Mouse (Mus musculus) megakaryocyte, embryonic 14.5 days (primary cell): ENCODE measurements around the gene Glrx2. TPM values are rescaled to one million over a fixed set of nuclear protein-coding genes. Genes with fewer than 3 reads are reported as not detected.

Source experiments
- H3K27me3 ChIP-seq: replicated peaks from 2 replicates; pipeline ENCODE3; 2012; ENCODE audit warnings: inconsistent platforms
- H3K36me3 ChIP-seq: replicated peaks from 2 replicates; pipeline ENCODE3; 2012; ENCODE audit warnings: low read length, inconsistent platforms, mixed read lengths
- H3K4me1 ChIP-seq: 2 replicates; pipeline ENCODE4 v1.6.1; 2012; ENCODE audit warnings: inconsistent platforms
- H3K4me3 ChIP-seq: replicated peaks from 2 replicates; pipeline ENCODE3; 2012; ENCODE audit warnings: moderate library complexity, mild to moderate bottlenecking, inconsistent platforms
- H3K9me3 ChIP-seq: 2 replicates; pipeline ENCODE4 v1.6.1; 2012; ENCODE audit warnings: inconsistent platforms
- FLI1 ChIP-seq: IDR thresholded peaks from 2 replicates; pipeline ENCODE4 v1.6.1; 2012; ENCODE audit warnings: low read length, inconsistent platforms, mixed read lengths
- GATA1 ChIP-seq: IDR thresholded peaks from 3 replicates; pipeline ENCODE4 v1.6.1; 2012; ENCODE audit warnings: mixed read lengths, low read length, inconsistent platforms, borderline replicate concordance
- polyA plus RNA-seq: library from polyadenylated mRNA; stranded (reverse); fragments of >175 nt; gene quantifications from 2 replicates; pipeline ENCODE4 v1.2.3, GENCODE M21; 2012; ENCODE audit warnings: low replicate concordance; ENCODE audit not compliant: insufficient read depth

Glrx2 gene
- polyA plus RNA-seq, 1 experiment = 98.3 TPM

DNA sequence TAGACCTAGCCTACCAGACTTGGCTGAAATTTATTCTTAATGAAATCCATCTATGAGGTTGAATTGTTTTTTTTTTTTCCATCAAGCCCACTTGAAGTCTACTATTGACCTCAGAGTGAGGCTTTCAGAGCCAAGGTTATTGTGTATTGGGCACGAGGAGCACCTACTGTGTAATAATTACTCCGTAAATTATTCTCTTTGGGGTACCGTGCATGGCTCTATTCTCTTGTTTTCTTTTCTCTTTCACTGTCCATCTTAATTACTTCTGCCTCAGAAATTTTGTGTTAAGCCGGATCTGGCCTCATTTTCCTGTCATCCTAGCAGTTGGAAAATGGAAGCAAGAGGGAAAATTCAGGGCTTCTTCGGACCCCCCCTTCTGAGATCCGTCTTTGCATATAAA lies 26.0 kb downstream of the Glrx2 start:
- no peaks in the 10 kb centered on the region for H3K9me3 ChIP-seq
- H3K36me3 ChIP-seq = peaks cover 58% of the 10 kb centered on the region
- no peak for TF ChIP-seq FLI1
- no peak for TF ChIP-seq GATA1
- H3K4me3 ChIP-seq = no peak overlapping the region
- H3K27me3 ChIP-seq = no peaks in the 10 kb centered on the region
- H3K4me1 ChIP-seq = peaks cover 14% of the 10 kb centered on the region

GRCm38 (mm10) chr1:143745871-143746270 lies 29.7 kb downstream of the Glrx2 start:
- Histone ChIP-seq H3K9me3 (no peaks in the 10 kb centered on the region), H3K27me3 (no peaks in the 10 kb centered on the region), H3K4me3 (no peak overlapping the region), H3K36me3 (peaks cover 82% of the 10 kb centered on the region), H3K4me1 (peaks cover 14% of the 10 kb centered on the region)
- TF ChIP-seq FLI1 (no peak), GATA1 (no peak)

- H3K4me1 ChIP-seq = peaks cover 18% of the 10 kb centered on the region
Measured at GRCm38 (mm10) chr1:143762159-143762558, 46.0 kb downstream of the Glrx2 start.

DNA sequence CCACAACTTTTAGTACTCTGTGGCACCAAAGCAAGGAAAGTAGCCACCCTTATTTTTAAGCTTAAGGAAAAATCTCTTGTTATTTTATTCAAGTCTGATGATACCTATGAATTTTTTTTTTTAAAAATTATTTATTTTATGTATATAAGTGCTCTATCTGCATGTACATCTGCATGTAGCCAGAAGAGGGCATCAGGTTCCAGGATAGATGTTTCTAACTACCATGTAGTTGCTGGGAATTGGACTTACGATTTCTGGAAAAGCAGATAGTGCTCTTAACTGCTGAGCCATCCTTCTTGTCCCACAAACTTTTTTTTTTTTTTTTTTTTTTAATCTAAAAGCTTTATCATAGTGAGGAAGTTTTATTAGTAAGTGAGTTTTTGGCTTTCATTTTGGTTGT lies 48.3 kb downstream of the Glrx2 start:
- Histone ChIP-seq H3K36me3 (peaks cover 94% of the 10 kb centered on the region), H3K4me1 (peaks cover 33% of the 10 kb centered on the region), H3K9me3 (no peaks in the 10 kb centered on the region), H3K4me3 (no peak overlapping the region), H3K27me3 (no peaks in the 10 kb centered on the region)
- no peak for TF ChIP-seq GATA1
- TF ChIP-seq FLI1 = no peak

More at GRCm38 (mm10) chr1:143762159-143762558, 46.0 kb downstream of the Glrx2 start:
- Histone ChIP-seq H3K4me3 (no peak overlapping the region), H3K27me3 (no peaks in the 10 kb centered on the region), H3K36me3 (peaks cover 96% of the 10 kb centered on the region), H3K9me3 (no peaks in the 10 kb centered on the region)
- TF ChIP-seq GATA1 (no peak), FLI1 (no peak)

DNA sequence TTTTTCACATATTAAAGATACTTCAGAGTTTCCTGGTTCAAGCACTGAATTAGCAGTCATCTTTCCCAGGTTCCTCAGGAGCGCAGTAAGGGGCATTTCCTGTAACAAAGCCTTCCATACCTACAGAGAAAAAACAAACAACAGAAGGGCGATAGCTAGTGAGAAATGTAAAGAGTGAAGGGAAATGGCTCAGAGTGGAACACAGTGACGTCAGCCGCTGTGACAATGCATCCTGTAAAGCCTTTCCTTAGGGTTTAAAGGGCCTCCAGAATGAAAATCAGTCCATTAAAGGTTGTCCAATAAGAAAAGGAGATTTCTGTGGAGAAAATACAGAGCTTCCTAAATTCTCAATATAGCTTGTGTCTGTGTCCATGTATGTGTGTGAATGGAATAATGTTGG lies 49.7 kb downstream of the Glrx2 start:
- no peaks in the 10 kb centered on the region for H3K9me3 ChIP-seq
- peaks cover 94% of the 10 kb centered on the region for H3K36me3 ChIP-seq
- no peaks in the 10 kb centered on the region for H3K27me3 ChIP-seq
- H3K4me1 ChIP-seq = peaks cover 46% of the 10 kb centered on the region
- TF ChIP-seq GATA1 (no peak), FLI1 (no peak)
- no peak overlapping the region for H3K4me3 ChIP-seq

DNA sequence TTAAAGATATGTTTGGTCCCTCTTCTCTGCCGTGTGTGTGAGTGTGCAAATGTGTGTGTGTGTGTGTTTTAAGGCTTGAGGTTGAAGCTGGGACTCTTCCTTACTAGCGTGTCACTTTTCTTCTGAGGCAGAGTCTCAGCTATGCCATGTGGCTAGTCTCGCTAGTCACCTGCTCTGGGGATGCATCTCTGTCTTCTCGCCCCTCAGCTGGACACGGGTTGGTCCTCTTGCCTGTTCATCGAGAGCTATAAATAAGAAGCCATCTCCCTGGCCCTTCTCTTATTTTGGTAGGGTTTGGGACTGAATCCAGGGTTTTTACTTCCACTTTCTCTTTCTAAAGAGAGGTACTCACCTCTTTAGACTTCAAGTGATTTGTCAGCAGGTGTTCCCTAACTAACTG lies 50.1 kb downstream of the Glrx2 start:
- no peaks in the 10 kb centered on the region for H3K27me3 ChIP-seq
- no peak overlapping the region for H3K4me3 ChIP-seq
- TF ChIP-seq GATA1 (no peak), FLI1 (no peak)
- peaks cover 47% of the 10 kb centered on the region for H3K4me1 ChIP-seq
- no peaks in the 10 kb centered on the region for H3K9me3 ChIP-seq
- H3K36me3 ChIP-seq = peaks cover 92% of the 10 kb centered on the region

DNA sequence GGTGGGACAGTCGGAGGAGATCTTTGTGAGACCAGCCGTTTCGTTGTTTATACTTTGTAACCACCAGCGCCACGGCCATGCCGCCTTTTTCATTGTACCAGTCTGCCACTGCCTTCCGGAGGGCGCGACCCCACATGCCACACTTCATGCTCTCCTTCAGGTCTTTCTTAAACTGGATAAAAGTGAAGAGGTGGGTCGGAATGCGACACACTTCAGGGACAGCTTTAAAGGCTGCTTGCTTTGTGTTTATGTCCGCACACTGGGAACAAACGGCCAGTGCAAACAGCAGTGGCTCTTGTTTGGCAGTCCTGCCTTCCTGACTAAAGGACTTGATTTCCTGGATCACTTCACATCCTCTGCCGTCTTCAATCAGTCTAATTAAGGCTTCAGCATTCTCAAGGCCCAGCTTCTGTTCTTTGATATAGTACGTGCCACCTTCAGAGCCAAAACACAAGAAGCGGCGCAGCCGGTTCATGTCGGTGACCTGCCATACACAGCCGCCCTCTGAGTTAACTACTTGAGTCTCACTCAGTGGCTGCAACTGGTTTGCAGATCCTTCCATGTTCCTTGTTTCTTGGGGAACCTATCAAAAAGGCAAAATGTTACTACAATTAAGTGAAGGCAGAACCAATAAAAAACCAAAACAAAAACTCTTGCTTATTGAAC lies 54.4 kb downstream of the Glrx2 start:
- TF ChIP-seq GATA1 (no peak), FLI1 (no peak)
- H3K4me3 ChIP-seq = no peak overlapping the region
- no peaks in the 10 kb centered on the region for H3K9me3 ChIP-seq
- H3K36me3 ChIP-seq = peaks cover 75% of the 10 kb centered on the region
- H3K27me3 ChIP-seq = no peaks in the 10 kb centered on the region
- peaks cover 85% of the 10 kb centered on the region for H3K4me1 ChIP-seq

DNA sequence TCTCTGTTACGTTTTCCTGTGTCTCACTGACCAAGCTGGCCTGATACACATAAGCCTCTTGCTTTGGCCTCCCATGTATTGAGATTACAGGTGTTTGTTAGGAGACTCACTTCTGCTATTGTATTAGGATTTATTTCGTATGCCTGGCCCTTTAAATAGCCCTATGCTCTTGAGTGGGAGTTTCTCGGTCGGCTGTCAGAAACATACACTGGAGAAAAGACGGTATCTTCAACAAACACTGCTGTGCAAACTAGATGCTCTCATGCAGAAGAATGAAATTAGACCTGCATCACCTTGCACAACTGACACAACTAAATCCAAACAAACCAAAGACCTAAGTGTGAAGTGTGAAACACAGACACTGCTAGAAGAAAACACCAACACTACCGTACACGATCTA lies 56.9 kb downstream of the Glrx2 start:
- TF ChIP-seq FLI1 (no peak), GATA1 (no peak)
- H3K4me3 ChIP-seq = peak overlapping the region; percentile 76
- H3K9me3 ChIP-seq = no peaks in the 10 kb centered on the region
- H3K4me1 ChIP-seq = peaks cover 63% of the 10 kb centered on the region
- H3K36me3 ChIP-seq = peaks cover 50% of the 10 kb centered on the region
- H3K27me3 ChIP-seq = no peaks in the 10 kb centered on the region

DNA sequence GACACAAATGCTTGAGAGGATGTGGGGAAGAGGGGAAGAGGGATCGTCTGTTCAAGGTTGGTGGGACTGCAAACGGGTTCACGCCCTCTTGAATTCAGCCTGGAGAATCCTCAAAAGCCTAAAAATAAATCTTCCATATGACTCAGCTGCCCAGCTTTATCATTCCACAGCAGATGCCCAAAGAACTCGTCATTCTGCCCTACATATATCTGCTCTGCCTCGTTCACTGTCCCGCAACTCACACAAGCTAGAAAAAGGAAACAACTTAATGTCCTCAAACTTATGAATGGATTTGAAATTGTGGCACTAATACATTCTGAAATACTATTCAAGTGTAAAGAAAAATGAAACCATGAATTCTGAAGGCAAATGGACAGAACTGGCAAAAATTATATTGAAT lies 57.8 kb downstream of the Glrx2 start:
- TF ChIP-seq FLI1 (no peak), GATA1 (no peak; the same call in 2 of the 3 replicates)
- Histone ChIP-seq H3K27me3 (no peaks in the 10 kb centered on the region), H3K4me3 (peak overlapping the region; percentile 94), H3K36me3 (peaks cover 43% of the 10 kb centered on the region), H3K4me1 (peaks cover 64% of the 10 kb centered on the region), H3K9me3 (no peaks in the 10 kb centered on the region)

- Histone ChIP-seq H3K36me3 (peaks cover 32% of the 10 kb centered on the region), H3K27me3 (no peaks in the 10 kb centered on the region), H3K9me3 (no peaks in the 10 kb centered on the region), H3K4me3 (peak within 1 kb of the TSS; percentile 94), H3K4me1 (peaks cover 50% of the 10 kb centered on the region)
- TF ChIP-seq GATA1 = no peak
- TF ChIP-seq FLI1 = no peak
Measured at GRCm38 (mm10) chr1:143776446-143777411, 60.6 kb downstream of the Glrx2 start, which contains the start of the genes Trove2 and Uchl5. TSS of gene Trove2 (minus strand) at chr1:143777068. TSS of gene Uchl5 (plus strand) at chr1:143777272.
